Mouse (Mus musculus): ENCODE results near the gene Tmem242. TPM values are rescaled to one million over a fixed set of nuclear protein-coding genes. Genes with fewer than 3 reads are reported as not detected.

Gene Tmem242
- polyA plus RNA-seq (2014; fragmentation: Illumina TruSeq; extraction: RNeasy Lipid Tissue Mini Kit (QIAGEN cat#74804); ENCODE audit: low read depth, low replicate concordance) = 82.1 TPM

DNA sequence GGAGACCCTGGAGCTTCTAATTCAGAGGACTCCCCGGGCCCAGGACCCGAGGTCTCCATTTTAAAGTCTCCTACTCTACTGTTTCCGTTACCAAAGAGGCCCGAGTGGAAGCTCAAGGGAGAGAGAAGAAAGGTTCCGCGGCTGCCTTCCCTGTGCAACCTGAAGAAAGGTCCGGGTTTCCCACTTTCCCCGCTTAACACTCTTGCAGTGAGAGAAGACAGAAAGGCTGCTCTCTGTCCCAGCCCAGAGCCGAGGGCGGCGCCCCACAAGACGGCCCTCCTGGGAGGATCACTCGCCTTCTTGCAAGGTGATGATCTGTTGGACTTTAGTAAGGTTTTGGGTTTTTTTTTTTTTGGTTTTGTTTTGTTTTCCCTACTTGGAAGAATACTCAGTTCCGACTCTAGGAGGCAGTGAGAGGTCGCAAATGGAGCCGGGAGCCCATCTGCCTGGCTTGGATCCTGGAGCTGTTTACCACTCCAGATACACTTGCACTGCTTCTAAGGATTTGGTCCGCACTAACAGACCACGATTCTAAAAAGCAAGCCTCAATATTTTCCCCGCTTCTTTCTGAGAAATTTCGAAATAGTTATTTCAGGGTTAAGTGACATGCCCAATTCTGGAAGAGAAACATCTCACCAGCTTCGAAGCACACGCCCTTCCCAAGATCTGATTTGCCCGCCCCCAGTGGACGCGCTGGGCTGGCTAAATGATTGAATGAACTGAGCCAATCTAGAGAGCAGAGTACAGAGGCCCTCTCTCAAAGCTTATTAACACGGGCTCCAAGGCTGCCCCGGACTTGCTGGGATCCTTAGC is at the start of gene Tmem242:
TSS of gene Tmem242 (minus strand) at position 101 of the 813 bp plus-strand sequence.

GRCm38 (mm10) chr17:5418545-5418944 is 21.5 kb downstream of the Tmem242 start, which contains the start of gene Ldhal6b:
Gene Ldhal6b, minus strand, starts transcription at chr17:5418767.

Other genes starting within 250 kb of the Tmem242 start
- gene Ldhal6b, start 21.5 kb downstream of the Tmem242 start, polyA plus RNA-seq (2014; fragmentation: Illumina TruSeq; extraction: RNeasy Lipid Tissue Mini Kit (QIAGEN cat#74804); ENCODE audit: low read depth, low replicate concordance) = 13.2 TPM
- gene Zdhhc14, start 52.3 kb upstream of the Tmem242 start, polyA plus RNA-seq (2014; fragmentation: Illumina TruSeq; extraction: RNeasy Lipid Tissue Mini Kit (QIAGEN cat#74804); ENCODE audit: low read depth, low replicate concordance) = 3.4 TPM

Data from adipose tissue, adult 10 weeks (tissue).